Mouse (Mus musculus) erythroblast, adult 5-6 weeks (primary cell): Measurements from ENCODE around the gene Olfr1369-ps1. TPM values are rescaled to one million over a fixed set of nuclear protein-coding genes. Genes with fewer than 3 reads are reported as not detected.
"Not testable (repeated sequence)": the region's sequence is repeated elsewhere in the genome, so short reads cannot be mapped to it uniquely, and the experiment has no call there.

Source experiments
- ATAC-seq: replicated peaks from 2 replicates; pipeline ENCODE4 v1.8.0; 2016; ENCODE audit warnings: moderate number of reproducible peaks, mild to moderate bottlenecking, moderate TSS enrichment, inconsistent platforms; ENCODE audit not compliant: poor library complexity, low FRiP score, severe bottlenecking
- total RNA-seq, 2 experiments: library from RNA; stranded (forward) in 1 of 2; stranded (reverse) in 1 of 2; fragments of 150-400 nt in 1 of 2; fragments of 200-764, 138-1000 nt in 1 of 2; gene quantifications; 2 replicates each; pipeline versions ENCODE4 v1.2.3 to v1.2.4; 2015 to 2017; ENCODE audit warnings: low replicate concordance in 2 of 2

Gene Olfr1369-ps1
- total RNA-seq (2015; ENCODE audit: low replicate concordance) (not detected in 2 replicates), total RNA-seq (2017; ENCODE audit: low replicate concordance) (not detected in 2 replicates)

DNA sequence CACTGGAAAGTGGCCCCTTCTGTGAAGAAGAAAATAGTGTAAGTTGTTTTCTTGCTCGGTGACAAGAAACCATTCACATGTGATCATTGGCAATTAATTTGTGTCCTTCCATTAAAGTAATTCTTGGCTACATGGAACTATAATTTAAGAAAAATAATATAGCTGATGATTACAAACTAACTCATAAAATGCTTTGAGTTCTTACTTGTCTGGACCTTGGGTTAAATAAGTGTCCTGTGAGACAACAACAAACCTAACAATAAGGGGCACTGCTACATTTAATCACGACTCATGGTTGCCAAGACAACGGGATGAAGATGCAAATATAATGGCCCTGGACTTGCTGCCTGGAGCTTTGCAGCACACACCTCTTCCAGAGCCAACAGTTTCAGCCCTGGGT, at the start of gene Olfr1369-ps1:
Gene Olfr1369-ps1, plus strand, starts transcription at position 301 of the 400 bp plus-strand sequence.
- ATAC-seq: not testable (repeated sequence)

DNA sequence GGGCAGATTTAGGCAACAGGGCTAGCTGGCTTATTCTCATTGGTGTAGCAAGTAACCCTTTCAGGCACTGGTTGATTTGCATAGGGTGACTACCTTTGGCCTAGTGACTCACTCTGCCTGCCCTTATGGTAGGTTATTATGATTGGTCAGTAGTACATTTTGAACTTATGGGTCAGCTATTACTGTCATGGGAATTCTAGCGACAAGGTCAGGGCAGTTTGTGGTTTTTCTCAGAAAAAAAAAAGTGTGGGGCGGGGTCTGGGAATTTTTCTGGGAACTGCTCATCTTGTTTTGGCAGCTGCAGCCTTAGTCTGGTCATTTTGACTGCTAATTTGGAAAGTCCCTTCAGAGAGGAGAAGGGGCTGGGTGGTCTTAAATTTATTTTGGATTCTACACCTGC, 45.3 kb upstream of the Olfr1369-ps1 start:
- ATAC-seq: no peak

DNA sequence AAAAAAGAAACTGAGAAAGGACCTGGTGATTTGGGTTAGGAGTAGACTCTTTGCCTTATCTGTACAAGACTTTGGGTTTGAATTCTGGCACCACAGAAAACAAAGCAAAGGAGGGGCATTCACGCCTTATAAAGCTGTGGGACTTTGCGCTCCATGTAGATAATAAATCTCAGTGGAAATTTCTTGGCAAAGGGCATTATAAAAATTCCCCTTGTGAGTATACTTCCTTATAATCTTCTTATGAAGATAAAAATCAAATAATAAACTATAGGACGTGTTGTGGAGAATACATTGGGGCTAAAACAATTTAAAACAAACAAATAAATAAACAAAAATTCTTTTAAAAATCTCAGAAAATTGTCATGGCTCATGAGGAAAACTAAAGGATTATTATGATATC, 36.4 kb upstream of the Olfr1369-ps1 start, which contains the start of gene Olfr1370:
Gene Olfr1370, minus strand, starts transcription at position 101 of the 400 bp plus-strand sequence.
- no peak for ATAC-seq

DNA sequence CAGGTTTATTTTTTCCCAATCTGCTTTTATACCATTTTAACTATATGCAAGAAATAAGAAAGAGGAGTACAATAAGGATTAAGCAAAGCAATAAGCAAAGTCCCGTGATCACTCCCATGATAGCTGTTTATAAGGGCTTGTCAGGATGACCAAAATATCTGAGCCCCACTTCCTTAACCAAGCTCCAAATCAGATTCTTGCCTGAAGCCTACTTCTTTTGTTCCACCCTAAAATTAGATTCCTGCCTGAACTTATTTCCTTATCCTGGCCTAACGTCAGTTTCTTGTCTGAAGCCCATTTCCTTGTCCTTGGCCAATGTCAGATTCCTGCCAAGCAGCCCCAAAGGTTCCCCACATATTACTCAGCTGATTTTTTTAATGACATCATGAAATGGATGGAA, 28.6 kb upstream of the Olfr1369-ps1 start:
- no peak for ATAC-seq

DNA sequence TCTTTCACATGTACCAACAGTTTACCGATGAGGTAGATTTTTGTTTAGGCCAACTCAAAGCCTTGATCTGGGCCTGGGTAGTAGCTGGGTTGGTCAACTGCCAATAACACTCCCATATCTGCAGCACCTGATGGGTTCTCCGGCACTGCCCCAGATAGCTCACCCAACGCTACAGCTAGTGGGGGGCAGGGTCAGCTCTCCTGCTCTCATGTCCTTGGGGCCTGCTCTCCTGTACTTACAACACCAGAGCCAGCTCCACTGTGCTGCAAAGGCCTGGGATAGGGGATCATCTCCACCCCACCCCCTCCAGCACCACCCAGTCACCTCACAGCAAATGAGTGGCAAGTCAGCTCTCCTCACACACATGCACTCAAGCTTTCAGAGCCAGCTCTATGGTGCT, 1.5 kb upstream of the Olfr1369-ps1 start:
- no peak for ATAC-seq

DNA sequence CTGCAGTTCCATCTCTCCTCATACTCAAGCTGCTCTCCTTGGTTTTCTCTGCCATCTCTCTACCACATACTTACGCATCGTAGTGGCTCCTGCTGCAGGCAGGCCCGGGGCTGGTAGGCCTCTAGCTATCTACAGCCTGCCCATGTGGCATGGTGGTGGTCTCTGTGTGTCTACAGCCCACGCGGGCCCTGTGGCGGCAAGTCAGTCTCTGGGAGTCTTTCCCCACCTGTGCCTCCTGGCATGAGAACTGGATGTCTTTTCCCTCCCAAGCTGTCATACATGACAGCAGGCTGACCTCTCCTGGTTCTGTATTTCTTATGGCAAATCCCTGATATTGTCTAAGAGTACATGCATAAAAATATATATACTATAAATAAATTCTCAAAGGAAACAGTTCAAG, 842 bp upstream of the Olfr1369-ps1 start:
- ATAC-seq: no peak

DNA sequence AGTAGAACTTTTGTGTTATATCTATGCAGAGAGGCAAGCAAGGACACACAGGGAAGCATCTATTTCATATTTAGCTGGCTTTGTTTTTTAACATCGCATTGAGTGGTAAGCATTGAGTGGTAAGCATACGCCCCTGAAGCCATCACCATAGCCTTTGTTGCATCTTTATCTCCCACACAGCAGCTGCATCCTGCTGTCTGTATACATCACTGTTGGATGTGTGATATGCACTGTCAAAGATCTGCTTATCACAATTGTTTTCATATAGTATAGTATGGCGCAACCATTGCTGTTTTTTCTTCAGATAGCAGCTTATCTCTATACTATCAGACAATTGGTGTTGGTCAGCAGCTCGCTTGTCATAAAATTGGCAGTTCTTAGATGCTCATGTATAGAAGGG, 2.8 kb downstream of the Olfr1369-ps1 start:
- no peak for ATAC-seq

DNA sequence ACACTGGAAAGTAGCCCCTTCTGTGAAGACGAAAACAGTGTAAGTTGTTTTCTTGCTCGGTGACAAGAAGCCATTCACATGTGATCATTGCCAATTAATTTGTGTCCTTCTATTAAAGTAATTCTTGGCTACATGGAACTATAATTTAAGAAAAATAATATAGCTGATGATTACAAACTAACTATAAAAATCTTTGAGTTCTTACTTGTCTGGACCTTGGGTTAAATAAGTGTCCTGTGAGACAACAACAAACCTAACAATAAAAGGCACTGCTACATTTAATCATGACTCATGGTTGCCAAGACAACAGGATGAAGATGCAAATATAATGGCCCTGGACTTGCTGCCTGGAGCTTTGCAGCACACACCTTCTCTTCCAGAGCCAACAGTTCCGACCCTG, 18.1 kb downstream of the Olfr1369-ps1 start, which contains the start of gene Olfr263:
Gene Olfr263, plus strand, starts transcription at position 301 of the 400 bp plus-strand sequence.
- not testable (repeated sequence) for ATAC-seq

DNA sequence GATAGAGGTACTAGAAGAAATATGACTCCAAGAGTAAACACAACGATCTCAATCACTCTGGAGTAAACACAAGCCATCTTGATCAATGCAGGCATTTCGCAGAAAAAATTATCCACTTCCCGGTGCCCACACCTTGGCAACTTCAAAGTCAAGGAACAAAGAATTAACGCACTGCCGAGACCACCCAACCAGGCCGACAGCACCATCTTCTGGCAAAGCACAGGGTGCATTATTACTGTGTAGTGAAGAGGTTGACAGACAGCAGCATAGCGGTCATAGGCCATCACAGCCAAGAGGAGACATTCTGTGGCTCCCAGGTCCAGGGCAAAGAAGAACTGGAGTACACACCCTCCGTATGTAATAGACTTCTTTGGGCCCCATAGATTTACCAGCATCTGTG, 31.1 kb downstream of the Olfr1369-ps1 start:
- no peak for ATAC-seq

DNA sequence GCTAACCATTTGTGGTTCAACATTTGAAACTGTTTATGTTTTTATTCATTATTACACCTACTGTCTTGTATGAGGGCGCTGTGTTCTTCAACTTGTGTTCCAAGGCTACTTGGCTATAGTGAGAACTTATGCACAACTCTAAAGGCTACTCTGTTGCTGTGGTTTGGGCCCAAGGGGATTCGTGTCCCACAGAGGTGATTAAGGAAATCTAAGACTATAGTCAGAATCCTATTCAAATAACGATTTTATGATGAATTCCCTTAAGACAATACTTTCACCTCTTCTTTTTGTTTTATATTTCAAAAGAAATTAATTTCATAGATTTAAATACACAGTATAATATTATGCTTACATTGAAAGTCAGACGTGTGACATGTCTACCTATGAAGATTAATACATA, 34.5 kb downstream of the Olfr1369-ps1 start, which contains the start of gene Olfr1368:
Gene Olfr1368, minus strand, starts transcription at position 101 of the 400 bp plus-strand sequence.
- ATAC-seq: no peak

DNA sequence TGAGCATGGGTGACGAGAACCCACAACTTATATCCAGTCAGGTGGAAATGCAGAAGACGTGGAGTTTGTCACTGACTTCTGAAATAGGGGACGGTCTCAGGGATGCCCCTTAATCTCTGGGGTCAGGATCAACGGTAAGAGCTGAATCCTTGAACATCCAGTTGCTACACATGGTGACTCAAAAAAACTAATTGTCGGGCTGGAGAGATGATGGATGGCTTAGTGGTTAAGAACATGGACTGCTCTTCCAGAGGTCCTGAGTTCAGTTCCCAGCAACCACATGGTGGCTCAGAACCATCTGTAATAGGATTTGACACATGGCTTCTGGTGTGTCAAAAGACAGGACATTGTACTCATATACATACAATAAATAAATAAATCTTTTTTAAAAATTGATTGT, 44.6 kb downstream of the Olfr1369-ps1 start:
- ATAC-seq: no peak

DNA sequence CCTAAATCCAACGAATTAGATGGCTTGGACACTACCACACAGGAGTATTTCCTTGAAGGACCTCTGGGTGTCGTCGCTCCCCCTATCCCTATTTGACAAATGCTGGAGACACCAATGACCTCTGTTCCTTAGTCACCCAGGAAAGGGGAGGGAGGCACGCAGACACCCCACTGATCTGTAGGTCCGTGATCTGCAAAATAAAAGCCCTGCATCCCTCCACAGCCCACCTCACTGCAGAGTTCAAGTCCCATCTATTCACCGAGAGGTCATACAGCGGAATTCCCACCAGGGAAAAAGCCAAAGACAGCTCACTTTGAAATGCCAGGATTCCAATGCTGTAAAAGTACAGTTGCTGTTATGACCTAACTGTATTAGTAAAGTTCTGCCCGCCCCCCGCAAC, 46.8 kb downstream of the Olfr1369-ps1 start:
- no peak for ATAC-seq

DNA sequence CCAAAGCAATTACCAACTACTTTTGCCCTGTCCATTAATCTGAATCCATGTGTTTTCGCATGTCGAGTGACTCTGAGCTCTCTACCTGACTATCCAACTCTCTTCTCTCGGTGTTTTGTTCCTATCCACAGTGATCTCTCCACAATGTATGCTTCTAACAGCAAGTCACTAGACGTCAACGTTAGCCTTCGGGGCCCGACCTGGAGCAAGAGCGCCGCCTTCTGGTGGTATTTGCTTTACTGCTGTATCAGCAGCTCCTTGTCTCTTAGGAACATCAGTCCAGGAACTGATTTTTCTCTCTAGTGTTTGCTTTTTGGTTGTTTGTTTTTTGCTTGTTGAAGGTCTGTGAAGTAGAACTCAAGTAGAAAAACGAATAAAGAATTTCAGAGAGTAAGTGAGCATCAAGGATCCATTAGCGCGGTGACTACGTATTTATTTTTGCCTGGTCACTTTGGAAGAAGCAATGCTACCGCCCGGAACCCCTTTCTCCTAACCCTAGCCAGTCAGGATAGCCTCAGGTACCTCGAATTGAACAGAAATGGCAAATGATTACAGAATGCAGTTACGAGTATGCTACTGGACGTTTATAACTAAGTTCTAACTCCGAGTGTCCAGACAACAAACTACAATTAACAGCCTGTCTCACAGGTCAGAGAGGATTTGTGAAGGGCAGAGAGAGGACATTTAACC, 47.6 kb downstream of the Olfr1369-ps1 start:
- ATAC-seq: peak; percentile 46; the same call in 1 of the 2 replicates

DNA sequence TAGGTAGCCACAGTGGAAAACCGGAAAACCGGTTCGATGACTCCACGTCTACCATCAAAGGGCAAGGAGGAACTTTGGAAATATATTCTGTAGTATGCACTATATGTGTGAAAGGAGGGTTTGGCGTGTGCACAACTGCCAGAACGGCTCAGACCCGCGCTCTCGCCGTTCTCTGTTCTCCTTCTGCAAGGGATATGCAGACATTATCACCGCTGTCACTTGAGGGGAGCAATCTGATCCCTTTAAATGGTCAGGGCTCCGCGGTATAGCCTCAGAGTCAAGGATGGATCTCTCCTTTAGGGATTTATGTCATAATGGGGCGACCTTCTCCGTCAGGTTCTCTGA, 48.2 kb downstream of the Olfr1369-ps1 start:
- no peak for ATAC-seq

DNA sequence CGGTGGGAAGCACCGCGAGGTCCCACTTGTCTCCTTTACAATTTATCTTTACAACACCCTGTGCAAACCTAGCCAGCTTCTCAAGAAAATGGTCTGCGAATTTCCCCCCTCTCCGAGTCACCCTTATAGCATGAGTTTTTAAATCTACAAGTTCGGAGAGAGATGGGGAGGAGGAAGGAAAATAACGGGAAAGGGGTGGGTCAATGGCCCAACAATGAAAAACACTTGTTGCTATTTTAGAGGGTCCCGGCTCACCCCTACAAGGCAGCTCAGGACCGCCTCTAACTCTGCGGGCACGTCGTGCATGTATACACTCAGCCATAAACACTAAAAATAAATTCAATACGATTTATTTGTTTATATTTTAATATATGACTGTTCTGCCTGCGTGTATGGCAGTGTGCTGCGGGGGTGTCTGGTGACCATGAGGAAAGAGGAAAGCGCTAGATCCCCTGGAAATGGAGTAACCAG, 48.8 kb downstream of the Olfr1369-ps1 start:
- ATAC-seq: no peak

DNA sequence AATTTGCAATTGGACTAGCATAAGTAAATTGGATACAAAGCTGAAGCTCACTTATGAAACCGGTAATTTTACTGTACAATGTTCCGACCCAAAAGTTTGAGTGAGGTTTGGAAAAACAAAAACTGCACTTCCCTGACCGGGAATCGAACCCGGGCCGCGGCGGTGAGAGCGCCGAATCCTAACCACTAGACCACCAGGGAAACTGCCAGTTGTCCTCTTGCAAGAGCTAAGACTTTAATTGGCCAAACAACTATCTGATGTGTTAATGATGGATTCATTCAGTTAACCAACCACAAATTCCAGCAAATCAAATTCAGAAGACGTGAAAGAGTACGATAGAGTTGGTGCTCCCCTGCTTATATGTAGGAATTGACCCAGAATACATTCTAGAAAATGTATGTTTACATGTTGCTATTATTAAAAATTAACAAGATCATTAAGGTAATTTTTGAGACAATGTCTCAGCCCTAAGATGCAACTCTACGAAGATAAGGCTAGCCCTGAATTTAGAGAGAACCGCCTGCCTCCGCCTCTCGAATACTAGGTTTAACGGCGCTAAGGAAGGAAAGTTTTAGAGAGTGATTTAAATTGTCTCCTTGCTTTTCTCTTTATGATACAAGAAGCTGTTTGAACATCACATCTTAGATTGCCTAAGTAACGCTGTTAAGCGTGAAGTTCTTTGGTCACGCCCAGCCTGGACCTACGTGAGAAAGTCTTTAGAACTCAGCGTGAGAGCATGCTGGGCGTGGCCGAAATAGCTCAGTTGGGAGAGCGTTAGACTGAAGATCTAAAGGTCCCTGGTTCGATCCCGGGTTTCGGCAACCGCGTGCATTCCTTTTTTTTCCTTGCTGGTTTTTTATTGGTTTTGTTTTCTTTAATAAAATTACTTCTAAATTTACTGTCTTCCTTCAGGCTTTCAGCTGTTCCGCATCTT, 49.6 kb downstream of the Olfr1369-ps1 start:
- ATAC-seq: peak; percentile 83

DNA sequence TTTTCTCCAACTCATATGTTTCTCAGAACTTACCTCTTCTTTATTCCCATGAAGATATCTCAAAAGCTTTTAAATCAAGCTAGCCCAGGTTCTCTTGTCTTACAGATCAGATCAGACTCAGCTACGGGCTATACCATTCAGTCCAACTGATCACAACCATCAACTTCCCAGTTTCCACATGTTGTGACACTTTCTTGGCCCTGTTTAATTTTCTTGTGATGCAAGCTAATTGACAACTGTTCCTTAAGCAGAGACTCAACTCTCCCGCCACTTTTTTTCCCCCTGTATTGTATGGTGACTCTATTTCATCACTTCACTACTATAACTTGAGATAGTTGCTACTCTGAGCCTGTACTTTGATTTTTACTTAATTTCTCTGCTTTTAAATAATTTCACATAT, 50.3 kb downstream of the Olfr1369-ps1 start:
- no peak for ATAC-seq

DNA sequence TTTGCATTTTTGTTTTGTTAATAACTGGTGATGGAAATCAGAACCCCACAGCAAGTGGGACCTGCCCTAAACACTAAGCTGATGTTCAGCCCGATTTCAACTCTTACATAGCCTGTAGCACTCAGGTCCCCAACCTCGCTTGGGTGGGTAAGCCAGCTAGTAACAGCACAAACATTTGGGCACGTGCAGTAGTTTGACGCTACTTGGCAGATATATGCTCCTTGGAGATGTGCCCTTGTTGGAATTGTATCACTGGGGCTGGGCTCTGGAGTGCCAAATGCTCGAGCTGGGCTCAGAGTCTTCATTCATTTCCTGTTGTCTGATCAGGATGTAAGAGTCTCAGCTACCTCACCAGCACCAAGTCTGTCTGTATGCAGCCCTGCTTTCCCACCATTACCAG, 51.3 kb downstream of the Olfr1369-ps1 start:
- ATAC-seq: no peak

DNA sequence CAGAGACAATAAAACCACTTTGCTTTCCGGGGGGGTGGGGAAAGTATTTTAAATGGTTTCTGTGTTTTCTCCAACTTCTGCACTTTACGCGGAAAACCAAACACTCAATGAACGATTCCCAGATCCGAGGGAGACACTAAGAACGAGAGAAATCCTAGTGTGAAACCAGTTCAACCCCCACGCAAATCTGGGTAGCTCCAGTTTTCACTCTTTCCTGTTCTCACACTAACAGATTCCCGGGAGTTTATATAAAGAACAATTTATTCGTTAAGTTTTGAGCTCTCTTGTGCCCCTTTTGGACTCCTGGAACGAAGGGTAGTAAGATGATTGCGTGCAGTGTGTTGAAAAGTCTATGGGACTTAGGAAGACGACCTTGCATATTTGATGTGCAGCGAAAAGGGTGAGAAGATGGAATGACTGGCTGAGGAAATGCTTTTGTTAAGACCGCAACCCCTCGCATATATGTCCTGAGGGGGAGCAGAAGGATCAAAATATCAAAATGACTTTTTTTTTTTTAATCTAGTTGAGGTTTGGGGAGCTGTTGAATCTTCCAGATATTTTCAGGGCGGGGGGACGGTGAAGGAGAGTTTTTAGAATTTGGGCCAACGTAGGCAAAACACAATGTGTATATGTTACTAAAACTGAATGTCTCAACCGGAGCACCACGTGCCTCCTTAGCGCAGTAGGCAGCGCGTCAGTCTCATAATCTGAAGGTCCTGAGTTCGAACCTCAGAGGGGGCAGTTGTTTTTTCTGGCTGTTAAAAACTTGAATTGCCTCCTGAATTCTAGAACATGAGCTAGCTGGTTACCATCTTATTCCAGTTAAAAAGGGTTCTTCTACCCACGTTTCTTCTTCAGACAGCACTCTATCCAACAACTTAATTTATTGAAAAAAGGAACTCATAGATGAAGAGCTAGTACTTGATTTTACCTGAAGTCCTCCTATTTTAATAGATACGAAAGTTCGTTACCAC, 55.9 kb downstream of the Olfr1369-ps1 start:
- peak; percentile 42 for ATAC-seq
